Mouse (Mus musculus) cortical plate, adult 2 months (tissue): ENCODE results near the gene Stab2.

Experiments used
- CTCF ChIP-seq: fragments of 200-500 bp; IDR thresholded peaks from 2 replicates; pipeline ENCODE4 v1.5.1; 2011; ENCODE audit warnings: mild to moderate bottlenecking, control low read depth, low read length; ENCODE audit not compliant: insufficient read depth; ENCODE audit errors: extremely low read depth
- POLR2A ChIP-seq: fragments of 200-500 bp; IDR thresholded peaks from 2 replicates; pipeline ENCODE4 v1.6.1; 2011; ENCODE audit warnings: mild to moderate bottlenecking, low read length, control low read depth; ENCODE audit not compliant: insufficient read depth; ENCODE audit errors: extremely low read depth

DNA sequence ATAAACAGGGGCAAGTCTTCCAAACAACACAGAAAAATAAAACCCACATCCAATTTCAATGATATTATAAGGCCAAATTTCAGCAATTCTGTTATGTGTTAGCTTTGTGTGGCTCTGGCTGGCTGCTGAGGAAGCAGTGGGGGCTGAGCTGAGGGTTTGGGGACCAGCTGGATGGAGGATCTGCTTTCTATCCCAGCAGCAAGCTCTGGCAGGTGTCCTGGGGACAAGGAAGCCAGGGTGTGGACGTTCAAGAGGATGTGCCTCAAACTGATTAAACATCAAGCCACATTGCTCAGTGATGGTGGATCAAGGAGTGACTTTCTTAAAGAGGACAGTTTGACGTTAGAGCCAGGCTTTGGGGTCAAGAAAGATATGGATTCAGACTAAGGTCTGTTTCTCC, 112.3 kb downstream of the Stab2 start:
- no peak for TF ChIP-seq CTCF
- no peak for TF ChIP-seq POLR2A
